Mouse (Mus musculus) limb, embryonic 15.5 days (tissue): Measurements from ENCODE around the gene Tmem80. TPM values are rescaled to one million over a fixed set of nuclear protein-coding genes. Genes with fewer than 3 reads are reported as not detected.

Source experiments
- ATAC-seq: fragments of 200-750 bp; cut with Nextera tagmentation; 2 replicates; pipeline ENCODE4 v1.8.0; 2017; ENCODE audit warnings: low read depth, moderate TSS enrichment; ENCODE audit not compliant: insufficient number of reproducible peaks, low FRiP score, low TSS enrichment
- H3K27ac ChIP-seq: fragments of 300-500 bp; sonication (generic); 2 replicates; pipeline ENCODE4 v1.5.1; 2015; ENCODE audit warnings: moderate library complexity, mild to moderate bottlenecking, inconsistent platforms
- H3K27me3 ChIP-seq: fragments of 300-500 bp; sonication (generic); 2 replicates; pipeline ENCODE4 v1.6.1; 2015; ENCODE audit warnings: inconsistent platforms
- H3K36me3 ChIP-seq: fragments of 300-500 bp; sonication (generic); 2 replicates; pipeline ENCODE4 v1.6.1; 2015; ENCODE audit warnings: inconsistent platforms
- H3K4me1 ChIP-seq: fragments of 300-500 bp; sonication (generic); 2 replicates; pipeline ENCODE4 v1.6.1; 2015; ENCODE audit warnings: inconsistent platforms
- H3K4me2 ChIP-seq: fragments of 300-500 bp; sonication (generic); 2 replicates; pipeline ENCODE4 v1.6.1; 2015; ENCODE audit warnings: mild to moderate bottlenecking, inconsistent platforms
- H3K4me3 ChIP-seq: fragments of 300-500 bp; sonication (generic); 2 replicates; pipeline ENCODE4 v1.5.1; 2015; ENCODE audit warnings: mild to moderate bottlenecking, inconsistent platforms
- H3K9ac ChIP-seq: fragments of 300-500 bp; sonication (generic); 2 replicates; pipeline ENCODE4 v1.6.1; 2015; ENCODE audit warnings: inconsistent platforms
- H3K9me3 ChIP-seq: fragments of 300-500 bp; sonication (generic); 2 replicates; pipeline ENCODE4 v1.6.1; 2016; ENCODE audit warnings: inconsistent platforms
- WGBS: fragments of 180-500 bp; shearing (Covaris S2); methylation state at CpG from one replicate; pipeline ENCODE4 v1.1.7; 2015; 5-methylcytosine and 5-hydroxymethylcytosine counted together
- polyA plus RNA-seq: library from polyadenylated mRNA; unstranded; fragments of >200 nt; fragmentation: Nextera tagmentation; extraction: Ambion mirVana; gene quantifications from 2 replicates; pipeline ENCODE4 v1.2.1, GENCODE M21; 2015

The Tmem80 gene
- polyA plus RNA-seq, 1 experiment from 2014 or later: 35.9 TPM

DNA sequence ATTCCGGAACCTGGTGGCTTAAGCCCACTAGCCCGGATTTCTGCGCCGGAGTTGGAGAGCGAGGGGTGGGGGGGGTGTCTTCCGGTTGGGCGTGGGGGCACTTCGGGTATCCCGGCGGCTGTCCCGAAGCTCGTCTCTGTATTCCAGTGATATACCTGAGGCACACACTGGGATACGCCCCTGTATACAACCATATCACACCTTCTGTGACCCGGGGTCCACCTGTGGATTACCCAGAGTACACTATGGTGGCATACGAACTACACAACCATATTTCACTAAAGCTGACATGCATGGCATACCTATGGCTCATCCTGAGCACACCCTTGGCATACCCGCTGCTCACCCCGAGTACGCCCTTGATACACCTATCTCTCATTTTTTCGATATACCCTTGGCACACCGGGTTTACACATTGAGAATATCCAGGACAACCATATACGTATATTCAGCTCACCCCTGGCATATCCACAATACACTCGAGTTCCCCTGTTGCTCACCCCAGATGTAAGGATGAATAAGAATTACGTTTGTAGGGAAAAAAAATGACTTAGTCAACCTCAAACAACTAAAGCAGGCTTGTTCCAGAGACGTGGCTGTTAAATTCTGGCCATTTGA, 943 bp downstream of the Tmem80 start:
- H3K4me3 ChIP-seq: peak overlapping the region; percentile 70
- H3K9ac ChIP-seq: peak overlapping the region; percentile 61
- 16% methylated on average over 24 of the region's 24 CpGs for WGBS
- H3K4me1 ChIP-seq: peaks cover 25% of the 10 kb centered on the region
- no peaks in the 10 kb centered on the region for H3K27me3 ChIP-seq
- peaks cover 20% of the 10 kb centered on the region for H3K36me3 ChIP-seq
- H3K9me3 ChIP-seq: no peaks in the 10 kb centered on the region
- peak; percentile 13 for ATAC-seq
- H3K27ac ChIP-seq: peak overlapping the region; percentile 99
- H3K4me2 ChIP-seq: peak overlapping the region; percentile 61

- Histone ChIP-seq H3K36me3 (peaks cover 27% of the 10 kb centered on the region), H3K4me2 (no peak overlapping the region), H3K27me3 (no peaks in the 10 kb centered on the region), H3K4me3 (no peak overlapping the region), H3K4me1 (peaks cover 22% of the 10 kb centered on the region), H3K9ac (no peak overlapping the region), H3K27ac (no peak overlapping the region), H3K9me3 (no peaks in the 10 kb centered on the region)
- ATAC-seq: no peak
These were observed 3.2 kb downstream of the Tmem80 start for GRCm38 (mm10) chr7:141330706-141331105.

- Histone ChIP-seq H3K9ac (no peak overlapping the region), H3K4me2 (no peak overlapping the region), H3K9me3 (no peaks in the 10 kb centered on the region), H3K4me1 (peaks cover 9% of the 10 kb centered on the region; the same call in 1 of the 2 replicates), H3K27me3 (no peaks in the 10 kb centered on the region), H3K36me3 (peaks cover 33% of the 10 kb centered on the region), H3K27ac (no peak overlapping the region), H3K4me3 (no peak overlapping the region)
- ATAC-seq: no peak
- 79% methylated on average over 6 of the region's 6 CpGs for WGBS
These were observed 4.5 kb downstream of the Tmem80 start for GRCm38 (mm10) chr7:141331990-141332389.

DNA sequence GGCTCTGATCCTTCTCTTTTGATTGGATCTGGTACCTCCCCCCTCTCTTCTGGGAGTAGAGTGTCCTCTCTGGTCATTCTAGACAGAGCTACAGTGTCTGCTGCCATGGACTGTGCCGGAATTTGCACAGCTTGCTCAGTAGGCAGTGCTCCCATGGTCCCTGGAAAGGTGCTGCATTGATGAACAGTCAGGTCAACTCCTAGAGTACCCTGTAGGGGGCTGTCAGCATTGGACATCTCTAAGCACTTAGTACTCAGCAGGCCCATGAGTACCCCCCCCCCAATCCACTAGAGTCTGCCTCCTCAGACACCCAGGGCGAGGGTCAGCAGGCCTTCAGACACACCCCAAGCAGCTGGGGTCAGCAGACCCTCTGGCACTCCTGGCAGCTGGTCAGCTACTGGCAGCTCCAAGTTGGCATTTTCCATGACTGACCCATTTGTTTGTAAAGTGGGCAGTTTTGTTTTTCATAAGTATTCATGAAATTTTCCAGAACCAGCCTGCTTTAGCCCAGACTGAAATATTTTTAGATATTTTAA, 7.6 kb downstream of the Tmem80 start:
- H3K4me2 ChIP-seq: no peak overlapping the region
- no peak overlapping the region for H3K27ac ChIP-seq
- H3K27me3 ChIP-seq: 0 out of 2 replicates have a peak, but pooled peaks cover 6% of the 10 kb centered on the region
- 74% methylated on average over 2 of the region's 2 CpGs for WGBS
- H3K9me3 ChIP-seq: no peaks in the 10 kb centered on the region
- H3K36me3 ChIP-seq: peaks cover 33% of the 10 kb centered on the region
- no peak overlapping the region for H3K9ac ChIP-seq
- peaks cover 12% of the 10 kb centered on the region for H3K4me1 ChIP-seq
- H3K4me3 ChIP-seq: no peak overlapping the region
- no peak for ATAC-seq

GRCm38 (mm10) chr7:141335682-141336081, 8.1 kb downstream of the Tmem80 start:
- H3K27ac ChIP-seq: no peak overlapping the region
- 0 out of 2 replicates have a peak, but pooled peaks cover 6% of the 10 kb centered on the region for H3K27me3 ChIP-seq
- no peak overlapping the region for H3K4me2 ChIP-seq
- H3K36me3 ChIP-seq: peaks cover 33% of the 10 kb centered on the region
- WGBS: 90% methylated on average over 4 of the region's 4 CpGs
- no peak overlapping the region for H3K4me3 ChIP-seq
- no peaks in the 10 kb centered on the region for H3K9me3 ChIP-seq
- H3K4me1 ChIP-seq: peaks cover 12% of the 10 kb centered on the region
- no peak overlapping the region for H3K9ac ChIP-seq
- ATAC-seq: no peak

- no peak for ATAC-seq
- peaks cover 12% of the 10 kb centered on the region for H3K4me1 ChIP-seq
- no peak overlapping the region for H3K27ac ChIP-seq
- 78% methylated on average over 3 of the region's 3 CpGs for WGBS
- no peak overlapping the region for H3K4me2 ChIP-seq
- no peak overlapping the region for H3K4me3 ChIP-seq
- H3K36me3 ChIP-seq: peaks cover 33% of the 10 kb centered on the region
- H3K9ac ChIP-seq: no peak overlapping the region
- H3K27me3 ChIP-seq: 0 out of 2 replicates have a peak, but pooled peaks cover 6% of the 10 kb centered on the region
- H3K9me3 ChIP-seq: no peaks in the 10 kb centered on the region
These were observed 8.8 kb downstream of the Tmem80 start for GRCm38 (mm10) chr7:141336296-141336695.

GRCm38 (mm10) chr7:141337716-141338416, 10.3 kb downstream of the Tmem80 start:
- H3K9ac ChIP-seq: no peak overlapping the region
- WGBS: 77% methylated on average over 3 of the region's 3 CpGs

DNA sequence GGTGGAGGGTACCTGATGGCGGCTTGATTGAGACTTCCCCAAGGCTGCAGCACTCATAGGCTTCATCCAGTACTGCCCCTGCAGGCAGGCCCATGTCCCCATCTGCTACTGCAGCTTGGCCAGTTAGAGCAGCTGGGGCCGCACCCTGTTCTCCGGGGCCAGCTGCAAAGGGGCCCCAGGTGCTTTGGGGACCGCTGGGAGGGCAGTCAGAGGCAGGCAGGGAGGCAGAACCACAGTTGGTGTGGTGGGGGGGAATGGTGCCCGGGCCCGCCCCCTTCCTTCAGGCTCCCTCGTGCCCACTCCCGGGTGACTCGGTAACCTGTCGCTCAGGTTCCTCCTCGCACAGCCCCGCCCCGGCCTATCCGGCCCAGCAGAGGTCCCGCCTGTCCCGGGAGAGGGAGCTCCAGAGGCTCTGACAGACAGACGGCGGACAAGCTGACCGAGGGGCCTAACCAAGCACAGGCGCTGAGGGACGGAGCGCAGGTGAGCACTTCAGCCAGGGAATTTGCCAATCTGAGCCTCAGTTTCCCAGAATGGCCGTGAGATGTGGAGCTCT, 11.1 kb downstream of the Tmem80 start, which contains the start of gene Eps8l2:
Gene Eps8l2, plus strand, starts transcription at position 305 of the 556 bp plus-strand sequence.
- Histone ChIP-seq H3K4me2 (peak within 1 kb of the TSS; percentile 49), H3K4me3 (peak within 1 kb of the TSS; percentile 39), H3K9me3 (no peaks in the 10 kb centered on the region), H3K27me3 (0 out of 2 replicates have a peak, but pooled peaks cover 6% of the 10 kb centered on the region), H3K27ac (peak within 1 kb of the TSS; percentile 43), H3K9ac (peak within 1 kb of the TSS; percentile 35; the same call in 1 of the 2 replicates), H3K4me1 (peaks cover 12% of the 10 kb centered on the region), H3K36me3 (peaks cover 23% of the 10 kb centered on the region)
- no peak for ATAC-seq
- 3% methylated on average over 22 of the region's 23 CpGs for WGBS

More at GRCm38 (mm10) chr7:141337716-141338416, 10.3 kb downstream of the Tmem80 start:
- no peak for ATAC-seq
- Histone ChIP-seq H3K4me2 (0 out of 2 replicates have a peak overlapping the region, but pooled peaks have one; percentile 49), H3K36me3 (peaks cover 30% of the 10 kb centered on the region), H3K4me1 (peaks cover 12% of the 10 kb centered on the region), H3K9me3 (no peaks in the 10 kb centered on the region), H3K27ac (peak overlapping the region; percentile 43), H3K27me3 (0 out of 2 replicates have a peak, but pooled peaks cover 6% of the 10 kb centered on the region), H3K4me3 (peak overlapping the region; percentile 39; the same call in 1 of the 2 replicates)

DNA sequence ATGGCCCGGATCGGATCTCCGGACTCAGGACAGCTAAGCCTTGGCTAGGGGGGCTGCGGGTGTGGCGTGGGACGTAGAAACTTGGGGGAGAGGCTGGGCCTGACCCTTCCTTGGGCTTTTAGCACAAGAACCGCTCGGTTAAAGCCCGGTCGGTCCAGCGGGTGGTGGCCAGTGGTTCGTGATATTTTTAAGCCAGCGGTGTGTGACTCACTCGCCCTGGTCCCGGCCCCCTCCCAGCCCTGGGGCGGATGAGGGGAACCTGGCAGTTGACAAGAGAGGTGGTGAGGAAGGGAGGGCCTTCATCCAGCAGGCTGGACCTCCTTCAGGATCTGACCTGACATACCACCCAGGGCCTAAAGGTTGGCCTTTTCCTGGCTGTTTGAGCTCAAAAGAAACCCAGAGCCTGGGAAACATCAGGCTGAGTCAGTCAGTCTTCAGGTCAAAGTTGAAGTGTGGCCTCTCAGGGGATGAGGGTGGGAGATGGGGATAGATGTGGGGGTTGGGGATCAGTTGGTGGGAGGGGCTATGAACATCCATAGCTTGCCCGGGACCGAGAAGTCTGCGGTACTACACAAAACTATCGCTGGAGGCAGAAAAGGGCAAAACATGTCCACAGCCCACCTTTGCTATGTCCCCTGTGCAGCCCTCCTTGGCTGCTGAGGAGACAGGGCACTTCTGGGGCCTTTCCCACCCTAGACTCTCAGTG, 11.8 kb downstream of the Tmem80 start:
- Histone ChIP-seq H3K36me3 (peaks cover 16% of the 10 kb centered on the region), H3K9ac (peak overlapping the region; percentile 35; the same call in 1 of the 2 replicates), H3K4me1 (peaks cover 12% of the 10 kb centered on the region), H3K4me2 (peak overlapping the region; percentile 49), H3K27me3 (0 out of 2 replicates have a peak, but pooled peaks cover 6% of the 10 kb centered on the region), H3K9me3 (no peaks in the 10 kb centered on the region), H3K4me3 (peak overlapping the region; percentile 39), H3K27ac (no peak overlapping the region)
- ATAC-seq: no peak
- WGBS: 31% methylated on average over 20 of the region's 20 CpGs

- Histone ChIP-seq H3K9ac (no peak overlapping the region), H3K4me3 (0 out of 2 replicates have a peak overlapping the region, but pooled peaks have one; percentile 7), H3K4me1 (peaks cover 12% of the 10 kb centered on the region), H3K27ac (no peak overlapping the region), H3K4me2 (peak overlapping the region; percentile 49), H3K9me3 (no peaks in the 10 kb centered on the region), H3K36me3 (peaks cover 10% of the 10 kb centered on the region; the same call in 1 of the 2 replicates), H3K27me3 (0 out of 2 replicates have a peak, but pooled peaks cover 6% of the 10 kb centered on the region)
- WGBS: 61% methylated on average over 7 of the region's 7 CpGs
- ATAC-seq: no peak
These were observed 12.5 kb downstream of the Tmem80 start for GRCm38 (mm10) chr7:141340023-141340422.

DNA sequence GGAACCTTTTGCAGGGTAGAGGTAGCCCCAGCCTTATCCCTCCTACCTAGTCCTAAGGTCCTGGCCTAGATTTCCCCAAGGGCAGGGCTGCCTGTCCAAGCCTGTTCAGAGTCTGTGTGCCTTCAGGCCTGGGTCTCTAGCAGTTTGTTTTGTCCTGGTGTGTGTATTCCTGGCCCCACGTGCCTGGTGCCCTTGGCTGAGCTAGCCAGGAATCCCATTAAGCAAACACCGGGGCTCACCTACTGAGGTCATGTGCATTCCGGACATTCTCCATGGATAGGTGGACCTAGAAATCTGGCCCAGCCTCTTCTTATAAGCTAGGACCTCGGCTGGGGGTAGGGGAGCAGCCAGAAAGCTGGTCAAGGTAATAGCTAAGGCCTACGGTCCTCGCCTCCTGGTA, 12.9 kb downstream of the Tmem80 start:
- WGBS: 74% methylated on average over 6 of the region's 6 CpGs
- H3K9ac ChIP-seq: no peak overlapping the region

More for the DNA sequence above, 12.9 kb downstream of the Tmem80 start:
- Histone ChIP-seq H3K9me3 (no peaks in the 10 kb centered on the region), H3K4me3 (no peak overlapping the region), H3K27me3 (0 out of 2 replicates have a peak, but pooled peaks cover 6% of the 10 kb centered on the region), H3K36me3 (peaks cover 9% of the 10 kb centered on the region; the same call in 1 of the 2 replicates), H3K4me2 (no peak overlapping the region), H3K4me1 (peaks cover 12% of the 10 kb centered on the region), H3K27ac (no peak overlapping the region)
- no peak for ATAC-seq
